ENCODE assay signal across 19 mouse cellular contexts in the genomic region with DNA sequence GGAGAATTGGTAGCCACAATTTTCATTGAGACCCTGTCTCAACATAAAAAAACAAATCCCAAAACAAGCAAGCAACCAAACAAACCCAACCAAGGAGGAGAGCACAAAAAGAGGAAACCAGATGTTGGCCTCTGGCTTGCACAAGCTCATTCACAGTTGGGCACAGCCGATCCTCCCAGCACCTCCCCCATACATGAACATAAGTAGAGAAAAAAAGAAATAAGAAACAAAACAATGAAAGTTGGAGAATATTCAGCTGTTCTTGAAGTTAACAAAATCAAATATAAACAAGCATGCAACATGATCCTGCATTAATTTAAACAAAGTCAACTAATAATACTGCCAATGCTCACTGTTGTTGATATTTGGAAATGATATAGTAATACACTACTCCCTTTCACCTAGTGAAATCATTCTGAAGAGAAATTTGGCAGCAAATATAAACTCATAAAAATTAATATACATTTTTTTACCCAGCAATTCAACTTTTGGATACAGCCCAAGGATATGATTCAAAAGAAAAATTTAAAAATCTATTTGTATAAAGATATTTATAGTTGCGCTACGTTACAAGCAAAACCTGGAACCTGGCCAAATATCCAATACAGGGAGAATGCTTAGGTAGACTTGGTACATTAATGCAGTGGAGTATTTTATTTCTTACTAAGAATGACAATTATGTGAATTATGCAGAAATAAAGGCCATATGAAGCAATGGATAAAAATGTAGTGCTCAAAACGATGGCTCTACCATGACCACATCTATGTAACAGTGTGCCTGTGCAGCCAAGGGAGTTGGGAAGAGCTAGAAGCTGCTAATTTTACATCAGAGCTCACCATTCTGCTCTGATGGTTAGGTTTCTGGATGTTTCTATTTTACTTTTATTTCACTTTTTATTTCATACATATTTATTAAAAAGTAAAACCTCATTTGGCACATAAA.
DNase-seq lines count a peak whose midpoint lies in the region; ATAC-seq and TF ChIP-seq lines count a peak whose summit lies in the region.
"Had no signal": no experiment of that assay in that cellular context is flagged by ENCODE, and none has a peak within 500 bp of the region (broad histone marks: within the 10 kb centered on the region; RNA-seq: fewer than 3 reads in every experiment).

No protein-coding gene starts in this region.

- H3K4me3 ChIP-seq in intestine, embryonic 14.5 days (ENCODE audit: low read depth, low read length): no peak overlapping the region
- no peak overlapping the region for H3K4me3 ChIP-seq in intestine, embryonic 16.5 days (ENCODE audit: low read length)
- H3K4me3 ChIP-seq in lung, embryonic 14.5 days (ENCODE audit: low read depth, low read length): no peak overlapping the region
- H3K4me3 ChIP-seq in bone marrow macrophage, adult 2 months (ENCODE audit: insufficient read depth, low read length): no peak overlapping the region
- H3K4me3 ChIP-seq: liver, embryonic 15.5 days; stomach, embryonic 15.5 days had no signal

- H3K4me1 ChIP-seq in intestine, embryonic 14.5 days (replicated peaks; ENCODE audit: control insufficient read depth, insufficient read depth, low read length): peaks cover 12% of the 10 kb centered on the region
- 0 out of 2 replicates have a peak, but pooled peaks cover 4% of the 10 kb centered on the region for H3K4me1 ChIP-seq in intestine, embryonic 16.5 days (ENCODE audit: control insufficient read depth, insufficient read depth, low read length)
- peaks cover 11% of the 10 kb centered on the region; the same call in 1 of the 2 replicates for H3K4me1 ChIP-seq in lung, embryonic 14.5 days (ENCODE audit: insufficient read depth)
- peaks cover 9% of the 10 kb centered on the region for H3K4me1 ChIP-seq in bone marrow macrophage, adult 2 months (ENCODE audit: control insufficient read depth, insufficient read depth, low read length)
- H3K4me1 ChIP-seq: liver, embryonic 15.5 days had no signal

- no peak for TF ChIP-seq CTCF in lung, embryonic 14.5 days (IDR thresholded peaks at IDR 0.05; ENCODE audit: low read depth)
- no peak for TF ChIP-seq CTCF in bone marrow macrophage, adult 2 months (IDR thresholded peaks at IDR 0.05; ENCODE audit: low read depth, low read length)

- TF ChIP-seq POLR2A in bone marrow macrophage, adult 2 months (IDR thresholded peaks at IDR 0.05; ENCODE audit: borderline replicate concordance, low read depth, low read length): no peak

- no peak overlapping the region for H3K4me2 ChIP-seq in intestine, embryonic 14.5 days (ENCODE audit: low read length)
- H3K4me2 ChIP-seq in intestine, embryonic 16.5 days (ENCODE audit: low read depth, low read length): no peak overlapping the region
- H3K4me2 ChIP-seq in lung, embryonic 14.5 days: no peak overlapping the region
- H3K4me2 ChIP-seq: liver, embryonic 15.5 days; stomach, embryonic 15.5 days had no signal

- no peaks in the 10 kb centered on the region for H3K36me3 ChIP-seq in intestine, embryonic 14.5 days (ENCODE audit: control insufficient read depth, insufficient read depth, low read length)
- H3K36me3 ChIP-seq in intestine, embryonic 16.5 days (ENCODE audit: control insufficient read depth, insufficient read depth, low read length): no peaks in the 10 kb centered on the region
- no peaks in the 10 kb centered on the region for H3K36me3 ChIP-seq in lung, embryonic 14.5 days (ENCODE audit: insufficient read depth)
- H3K36me3 ChIP-seq: liver, embryonic 15.5 days; stomach, embryonic 15.5 days had no signal

- H3K27me3 ChIP-seq in intestine, embryonic 14.5 days (replicated peaks; ENCODE audit: control insufficient read depth, insufficient read depth, low read length): no peaks in the 10 kb centered on the region
- H3K27me3 ChIP-seq in intestine, embryonic 16.5 days (replicated peaks; ENCODE audit: control insufficient read depth, insufficient read depth, low read length): no peaks in the 10 kb centered on the region
- no peaks in the 10 kb centered on the region for H3K27me3 ChIP-seq in lung, embryonic 14.5 days (ENCODE audit: insufficient read depth, low read length)
- H3K27me3 ChIP-seq: liver, embryonic 15.5 days; stomach, embryonic 15.5 days had no signal

- peak overlapping the region; percentile 57; the same call in 1 of the 2 replicates for H3K27ac ChIP-seq in intestine, embryonic 14.5 days (ENCODE audit: low read depth)
- H3K27ac ChIP-seq in intestine, embryonic 16.5 days (ENCODE audit: low read length): no peak overlapping the region
- H3K27ac ChIP-seq in lung, embryonic 14.5 days (ENCODE audit: low read depth): peak overlapping the region; percentile 82
- peak overlapping the region; percentile 67 for H3K27ac ChIP-seq in bone marrow macrophage, adult 2 months (ENCODE audit: insufficient read depth, low read depth, low read length)
- H3K27ac ChIP-seq: liver, embryonic 15.5 days; macrophage had no signal

- DNase-seq in intestine, embryonic 14.5 days (ENCODE audit: low spot score): no peak
- peak; percentile 89 for DNase-seq in lung, embryonic 14.5 days
- no peak for DNase-seq in lung, postnatal 36 days
- peak; percentile 24 for DNase-seq in brain, adult 2 months (ENCODE audit: low read depth, low spot score)
- no peak for DNase-seq in urinary bladder, adult 18-20 months (ENCODE audit: low spot score in 2 of 2)
- DNase-seq: adrenal gland, adult 2 months; cerebellum, adult 8-10 months; kidney, adult 18-20 months; kidney, postnatal 36 days; layer of hippocampus, adult 9-11 months; liver; thymus, adult 2 months; thymus, postnatal 4 days had no signal

- WGBS in intestine, embryonic 14.5 days: 29% methylated on average over 4 of the region's 4 CpGs
- WGBS in intestine, embryonic 16.5 days: 39% methylated on average over 4 of the region's 4 CpGs
- WGBS in lung, embryonic 14.5 days: 27% methylated on average over 4 of the region's 4 CpGs

- H3K9me3 ChIP-seq in intestine, embryonic 14.5 days (ENCODE audit: control insufficient read depth, low read length): no peaks in the 10 kb centered on the region
- H3K9me3 ChIP-seq in intestine, embryonic 16.5 days (ENCODE audit: control insufficient read depth, low read length): no peaks in the 10 kb centered on the region
- no peaks in the 10 kb centered on the region for H3K9me3 ChIP-seq in lung, embryonic 14.5 days (ENCODE audit: low read depth, low read length)
- H3K9me3 ChIP-seq: liver, embryonic 15.5 days; stomach, embryonic 15.5 days had no signal

- no peak for ATAC-seq in intestine, embryonic 14.5 days (replicated peaks; ENCODE audit: low FRiP score, low TSS enrichment, low read depth)
- no peak; the same call in 1 of the 2 replicates for ATAC-seq in intestine, embryonic 16.5 days
- ATAC-seq in lung, embryonic 14.5 days (ENCODE audit: insufficient read depth): peak; percentile 83
- ATAC-seq: hindbrain, embryonic 16.5 days had no signal

- H3K9ac ChIP-seq in intestine, embryonic 14.5 days (ENCODE audit: low read length): no peak overlapping the region
- no peak overlapping the region for H3K9ac ChIP-seq in intestine, embryonic 16.5 days (ENCODE audit: low read depth, low read length)
- no peak overlapping the region for H3K9ac ChIP-seq in lung, embryonic 14.5 days
- H3K9ac ChIP-seq: liver, embryonic 15.5 days; stomach, embryonic 15.5 days had no signal

Comparison
In these comparisons a context has a peak if more than half of its experiments do, and no peak if none do; other contexts are left out.
1. DNase-seq: peak in lung, embryonic 14.5 days (single experiment) and brain, adult 2 months (single experiment); none in intestine, embryonic 14.5 days (single experiment), lung, postnatal 36 days (single experiment) and urinary bladder, adult 18-20 months (0 of 2).